Mouse (Mus musculus): ENCODE measurements around the gene Ppid. TPM values are rescaled to one million over a fixed set of nuclear protein-coding genes. Genes with fewer than 3 reads are reported as not detected.

The Ppid gene
- total and polyA plus RNA-seq, 3 experiments = 203 to 254 TPM; not detected in 1

GRCm38 (mm10) chr3:79549751-79550393 lies 41.3 kb upstream of the Ppid start:
- no peaks in the 10 kb centered on the region for H3K27me3 ChIP-seq (ENCODE audit: control insufficient read depth in 1 of 2, insufficient read depth in 2 of 2, low read length in 2 of 2)
- H3K4me3 ChIP-seq (ENCODE audit: control insufficient read depth in 1 of 2, insufficient read depth in 1 of 2, low read depth in 2 of 2, low read length in 2 of 2) = no peak overlapping the region
- no peak for DNase-seq (ENCODE audit: low read depth, low spot score)
- H3K4me1 ChIP-seq (ENCODE audit: control insufficient read depth in 1 of 2, insufficient read depth in 2 of 2, low read length in 2 of 2) = no peaks in the 10 kb centered on the region
- H3K9ac ChIP-seq (ENCODE audit: control insufficient read depth, low read depth, low read length, poor library complexity, severe bottlenecking) = no peak overlapping the region
- H3K9me3 ChIP-seq (replicated peaks; ENCODE audit: insufficient read depth, low read length) = no peaks in the 10 kb centered on the region
- H3K79me2 ChIP-seq (ENCODE audit: control insufficient read depth, insufficient read depth, low read length, poor library complexity) = peaks cover 9% of the 10 kb centered on the region; the same call in 1 of the 2 replicates
- TF ChIP-seq MAFK (IDR thresholded peaks at IDR 0.05; ENCODE audit: borderline replicate concordance, low read depth, low read length) (no peak), MAX (IDR thresholded peaks at IDR 0.05; ENCODE audit: low read length) (no peak), POLR2AphosphoS5 (IDR thresholded peaks at IDR 0.05; ENCODE audit: borderline replicate concordance, low read depth, low read length) (no peak), CHD2 (IDR thresholded peaks at IDR 0.05; ENCODE audit: low read length) (no peak), JUND (IDR thresholded peaks at IDR 0.05; ENCODE audit: low read depth, low read length) (no peak), UBTF (IDR thresholded peaks at IDR 0.05; ENCODE audit: borderline replicate concordance, insufficient read depth, low read depth, low read length) (no peak), ELF1 (IDR thresholded peaks at IDR 0.05; ENCODE audit: low read depth, low read length) (no peak), GABPA (IDR thresholded peaks at IDR 0.05; ENCODE audit: low read depth, low read length) (no peak), E2F4 (IDR thresholded peaks at IDR 0.05; ENCODE audit: borderline replicate concordance, low read depth, low read length) (no peak), MYB (IDR thresholded peaks at IDR 0.05; ENCODE audit: low read depth, low read length) (no peak), TAL1 (IDR thresholded peaks at IDR 0.05; ENCODE audit: low read length) (no peak), POLR2AphosphoS2 (IDR thresholded peaks at IDR 0.05; ENCODE audit: low read length) (no peak), MXI1 (IDR thresholded peaks at IDR 0.05; ENCODE audit: low read depth, low read length) (no peak), CTCF (IDR thresholded peaks at IDR 0.05 in 2 of 3, conservative IDR thresholded peaks at IDR 0.05 in 1 of 3; ENCODE audit: control insufficient read depth in 1 of 3, insufficient read depth in 1 of 3, low read depth in 2 of 3, low read length in 3 of 3, poor library complexity in 1 of 3, severe bottlenecking in 1 of 3) (no peak), TCF12 (IDR thresholded peaks at IDR 0.05; ENCODE audit: low read depth, low read length) (no peak)
- no peaks in the 10 kb centered on the region; a peak in 2 of 4 replicates for H3K36me3 ChIP-seq (ENCODE audit: control insufficient read depth in 1 of 2, insufficient read depth in 2 of 2, low read length in 2 of 2)
- H3K27ac ChIP-seq (ENCODE audit: control insufficient read depth, low read depth, low read length) = no peak overlapping the region

- no peaks in the 10 kb centered on the region for H3K9me3 ChIP-seq (replicated peaks; ENCODE audit: insufficient read depth, low read length)
- H3K79me2 ChIP-seq (ENCODE audit: control insufficient read depth, insufficient read depth, low read length, poor library complexity) = peaks cover 14% of the 10 kb centered on the region; the same call in 1 of the 2 replicates
- DNase-seq (ENCODE audit: low read depth, low spot score) = no peak
- H3K27ac ChIP-seq (ENCODE audit: control insufficient read depth, low read depth, low read length) = no peak overlapping the region
- no peak for TF ChIP-seq JUND (IDR thresholded peaks at IDR 0.05; ENCODE audit: low read depth, low read length)
- no peak for TF ChIP-seq CTCF (IDR thresholded peaks at IDR 0.05 in 2 of 3, conservative IDR thresholded peaks at IDR 0.05 in 1 of 3; ENCODE audit: control insufficient read depth in 1 of 3, insufficient read depth in 1 of 3, low read depth in 2 of 3, low read length in 3 of 3, poor library complexity in 1 of 3, severe bottlenecking in 1 of 3)
- TF ChIP-seq RCOR1 (IDR thresholded peaks at IDR 0.05; ENCODE audit: low read depth, low read length) = no peak
- no peak for TF ChIP-seq E2F4 (IDR thresholded peaks at IDR 0.05; ENCODE audit: borderline replicate concordance, low read depth, low read length)
- no peak for TF ChIP-seq RAD21 (IDR thresholded peaks at IDR 0.05; ENCODE audit: low read depth, low read length)
- TF ChIP-seq MAX (IDR thresholded peaks at IDR 0.05; ENCODE audit: low read length) = no peak
- no peak for TF ChIP-seq ELF1 (IDR thresholded peaks at IDR 0.05; ENCODE audit: low read depth, low read length)
- TF ChIP-seq ZC3H11A (IDR thresholded peaks at IDR 0.05; ENCODE audit: low read depth, low read length) = no peak
- TF ChIP-seq EP300 (IDR thresholded peaks at IDR 0.05; ENCODE audit: low read depth in 1 of 2, low read length in 2 of 2) = no peak
- TF ChIP-seq SIN3A (IDR thresholded peaks at IDR 0.05; ENCODE audit: low read length) = no peak
- no peak for TF ChIP-seq GABPA (IDR thresholded peaks at IDR 0.05; ENCODE audit: low read depth, low read length)
- no peak for TF ChIP-seq ZNF384 (IDR thresholded peaks at IDR 0.05; ENCODE audit: low read depth, low read length)
- no peak for TF ChIP-seq ZKSCAN1 (IDR thresholded peaks at IDR 0.05; ENCODE audit: low read depth, low read length)
- no peak for TF ChIP-seq BHLHE40 (IDR thresholded peaks at IDR 0.05; ENCODE audit: borderline replicate concordance, low read depth, low read length)
- TF ChIP-seq MAFK (IDR thresholded peaks at IDR 0.05; ENCODE audit: borderline replicate concordance, low read depth, low read length) = no peak
- no peak for TF ChIP-seq POLR2A (IDR thresholded peaks at IDR 0.05; ENCODE audit: control insufficient read depth in 1 of 2, insufficient read depth in 1 of 2, low read depth in 1 of 2, low read length in 2 of 2, poor library complexity in 1 of 2)
- TF ChIP-seq MYB (IDR thresholded peaks at IDR 0.05; ENCODE audit: low read depth, low read length) = no peak
- TF ChIP-seq TAL1 (IDR thresholded peaks at IDR 0.05; ENCODE audit: low read length) = no peak
- no peak for TF ChIP-seq NELFE (IDR thresholded peaks at IDR 0.05; ENCODE audit: low read depth, low read length)
- no peak for TF ChIP-seq POLR2AphosphoS5 (IDR thresholded peaks at IDR 0.05; ENCODE audit: borderline replicate concordance, low read depth, low read length)
- no peaks in the 10 kb centered on the region; a peak in 1 of 4 replicates for H3K36me3 ChIP-seq (ENCODE audit: control insufficient read depth in 1 of 2, insufficient read depth in 2 of 2, low read length in 2 of 2)
- no peaks in the 10 kb centered on the region for H3K4me1 ChIP-seq (ENCODE audit: control insufficient read depth in 1 of 2, insufficient read depth in 2 of 2, low read length in 2 of 2)
- no peak overlapping the region for H3K9ac ChIP-seq (ENCODE audit: control insufficient read depth, low read depth, low read length, poor library complexity, severe bottlenecking)
- H3K27me3 ChIP-seq (ENCODE audit: control insufficient read depth in 1 of 2, insufficient read depth in 2 of 2, low read length in 2 of 2) = no peaks in the 10 kb centered on the region
- no peak overlapping the region for H3K4me3 ChIP-seq (ENCODE audit: control insufficient read depth in 1 of 2, insufficient read depth in 1 of 2, low read depth in 2 of 2, low read length in 2 of 2)
Measured at GRCm38 (mm10) chr3:79551826-79552552, 39.2 kb upstream of the Ppid start.

Data from MEL (cell line).